Mouse (Mus musculus): ENCODE measurements at regions not wholly inside any gene's neighbourhood (a gene's known extent, or its start where the extent isn't known, plus 50 kb on each side); places are given as distances from the start of the nearest gene placed in this dataset.

- TF ChIP-seq FOSL1 (IDR thresholded peaks at IDR 0.05; ENCODE audit: insufficient read depth, low read length, poor library complexity, severe bottlenecking) (no peak), USF1 (IDR thresholded peaks at IDR 0.05; ENCODE audit: low read depth) (no peak), CTCF (IDR thresholded peaks at IDR 0.05; ENCODE audit: control insufficient read depth, insufficient read depth, insufficient read length) (no peak), MAX (IDR thresholded peaks at IDR 0.05) (no peak), MYOG (IDR thresholded peaks at IDR 0.05; ENCODE audit: control insufficient read depth, extremely low read depth, insufficient read length) (no peak), CEBPB (IDR thresholded peaks at IDR 0.05; ENCODE audit: low read depth) (no peak)
- Histone ChIP-seq H3K36me3 (ENCODE audit: control insufficient read depth, insufficient read depth) (no peaks in the 10 kb centered on the region), H3K27me3 (ENCODE audit: control insufficient read depth, insufficient read depth, insufficient read length) (no peaks in the 10 kb centered on the region), H3K4me3 (ENCODE audit: insufficient read depth, poor library complexity, severe bottlenecking) (no peak overlapping the region), H3K79me2 (ENCODE audit: control insufficient read depth, insufficient read depth) (no peaks in the 10 kb centered on the region), H3ac (ENCODE audit: control insufficient read depth, insufficient read length, low read depth) (no peak overlapping the region), H3K79me3 (ENCODE audit: low read depth) (no peaks in the 10 kb centered on the region)
These were observed 78.9 kb upstream of the Magi1 start for GRCm38 (mm10) chr6:94362626-94363025.

DNA sequence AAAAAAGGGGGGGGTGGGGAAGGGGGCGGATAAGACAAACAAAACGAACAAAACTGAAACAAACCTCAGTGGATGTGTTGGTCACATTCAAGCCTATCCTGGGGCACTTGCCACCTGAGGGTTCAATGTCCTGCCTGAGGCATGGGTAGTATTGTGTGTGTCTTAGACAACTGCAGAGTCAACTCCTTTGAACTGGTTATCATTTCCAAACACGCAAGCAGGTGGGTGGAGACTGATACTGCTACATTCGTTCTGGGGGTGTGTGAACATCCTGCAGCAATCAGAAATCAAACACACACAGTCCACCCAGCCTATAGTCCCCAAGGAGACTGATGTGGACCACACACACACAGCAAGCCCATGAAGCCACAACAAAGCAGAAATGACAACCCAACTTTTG, 73.9 kb upstream of the Magi1 start:
- no peak for TF ChIP-seq FOSL1 (IDR thresholded peaks at IDR 0.05; ENCODE audit: insufficient read depth, low read length, poor library complexity, severe bottlenecking)
- no peak overlapping the region for H3ac ChIP-seq (ENCODE audit: control insufficient read depth, insufficient read length, low read depth)

GRCm38 (mm10) chr6:94354451-94355095, 70.9 kb upstream of the Magi1 start:
- no peaks in the 10 kb centered on the region for H3K27me3 ChIP-seq (ENCODE audit: control insufficient read depth, insufficient read depth, insufficient read length)
- no peak for TF ChIP-seq MAX (IDR thresholded peaks at IDR 0.05)
- TF ChIP-seq MYOD1 (IDR thresholded peaks at IDR 0.05; ENCODE audit: control insufficient read depth, insufficient read length, low read depth): no peak
- TF ChIP-seq MYOG (IDR thresholded peaks at IDR 0.05; ENCODE audit: control insufficient read depth, extremely low read depth, insufficient read length): no peak
- TF ChIP-seq CEBPB (IDR thresholded peaks at IDR 0.05; ENCODE audit: low read depth): no peak
- TF ChIP-seq FOSL1 (IDR thresholded peaks at IDR 0.05; ENCODE audit: insufficient read depth, low read length, poor library complexity, severe bottlenecking): no peak
- TF ChIP-seq USF1 (IDR thresholded peaks at IDR 0.05; ENCODE audit: low read depth): no peak
- TF ChIP-seq CTCF (IDR thresholded peaks at IDR 0.05; ENCODE audit: control insufficient read depth, insufficient read depth, insufficient read length): no peak
- no peaks in the 10 kb centered on the region for H3K36me3 ChIP-seq (ENCODE audit: control insufficient read depth, insufficient read depth)

More for the DNA sequence above, 73.9 kb upstream of the Magi1 start:
- no peaks in the 10 kb centered on the region for H3K27me3 ChIP-seq (ENCODE audit: control insufficient read depth, insufficient read depth, insufficient read length)
- no peaks in the 10 kb centered on the region for H3K79me2 ChIP-seq (ENCODE audit: control insufficient read depth, insufficient read depth)
- H3K79me3 ChIP-seq (ENCODE audit: low read depth): no peaks in the 10 kb centered on the region
- no peak overlapping the region for H3K4me3 ChIP-seq (ENCODE audit: insufficient read depth, poor library complexity, severe bottlenecking)
- H3K36me3 ChIP-seq (ENCODE audit: control insufficient read depth, insufficient read depth): no peaks in the 10 kb centered on the region

GRCm38 (mm10) chr6:94344296-94344695, 60.6 kb upstream of the Magi1 start:
- Histone ChIP-seq H3K79me2 (ENCODE audit: control insufficient read depth, insufficient read depth) (no peaks in the 10 kb centered on the region), H3K27me3 (ENCODE audit: control insufficient read depth, insufficient read depth, insufficient read length) (no peaks in the 10 kb centered on the region), H3ac (ENCODE audit: control insufficient read depth, insufficient read length, low read depth) (no peak overlapping the region), H3K79me3 (ENCODE audit: low read depth) (no peaks in the 10 kb centered on the region), H3K36me3 (ENCODE audit: control insufficient read depth, insufficient read depth) (no peaks in the 10 kb centered on the region), H3K4me3 (ENCODE audit: insufficient read depth, poor library complexity, severe bottlenecking) (no peak overlapping the region)
- TF ChIP-seq MYOG (IDR thresholded peaks at IDR 0.05; ENCODE audit: control insufficient read depth, extremely low read depth, insufficient read length) (no peak), FOSL1 (IDR thresholded peaks at IDR 0.05; ENCODE audit: insufficient read depth, low read length, poor library complexity, severe bottlenecking) (no peak), MYOD1 (IDR thresholded peaks at IDR 0.05; ENCODE audit: control insufficient read depth, insufficient read length, low read depth) (no peak), MAX (IDR thresholded peaks at IDR 0.05) (no peak), USF1 (IDR thresholded peaks at IDR 0.05; ENCODE audit: low read depth) (no peak), CTCF (IDR thresholded peaks at IDR 0.05; ENCODE audit: control insufficient read depth, insufficient read depth, insufficient read length) (no peak), CEBPB (IDR thresholded peaks at IDR 0.05; ENCODE audit: low read depth) (no peak)

More at GRCm38 (mm10) chr6:94354451-94355095, 70.9 kb upstream of the Magi1 start:
- Histone ChIP-seq H3ac (ENCODE audit: control insufficient read depth, insufficient read length, low read depth) (no peak overlapping the region), H3K79me2 (ENCODE audit: control insufficient read depth, insufficient read depth) (no peaks in the 10 kb centered on the region), H3K4me3 (ENCODE audit: insufficient read depth, poor library complexity, severe bottlenecking) (no peak overlapping the region), H3K79me3 (ENCODE audit: low read depth) (no peaks in the 10 kb centered on the region)

GRCm38 (mm10) chr6:94340546-94340945, 56.8 kb upstream of the Magi1 start:
- TF ChIP-seq MAX (IDR thresholded peaks at IDR 0.05) (no peak), MYOD1 (IDR thresholded peaks at IDR 0.05; ENCODE audit: control insufficient read depth, insufficient read length, low read depth) (no peak), MYOG (IDR thresholded peaks at IDR 0.05; ENCODE audit: control insufficient read depth, extremely low read depth, insufficient read length) (no peak), CTCF (IDR thresholded peaks at IDR 0.05; ENCODE audit: control insufficient read depth, insufficient read depth, insufficient read length) (no peak), CEBPB (IDR thresholded peaks at IDR 0.05; ENCODE audit: low read depth) (no peak), USF1 (IDR thresholded peaks at IDR 0.05; ENCODE audit: low read depth) (no peak), FOSL1 (IDR thresholded peaks at IDR 0.05; ENCODE audit: insufficient read depth, low read length, poor library complexity, severe bottlenecking) (no peak)
- Histone ChIP-seq H3ac (ENCODE audit: control insufficient read depth, insufficient read length, low read depth) (no peak overlapping the region), H3K27me3 (ENCODE audit: control insufficient read depth, insufficient read depth, insufficient read length) (no peaks in the 10 kb centered on the region), H3K36me3 (ENCODE audit: control insufficient read depth, insufficient read depth) (no peaks in the 10 kb centered on the region), H3K4me3 (ENCODE audit: insufficient read depth, poor library complexity, severe bottlenecking) (no peak overlapping the region), H3K79me3 (ENCODE audit: low read depth) (no peaks in the 10 kb centered on the region), H3K79me2 (ENCODE audit: control insufficient read depth, insufficient read depth) (no peaks in the 10 kb centered on the region)

DNA sequence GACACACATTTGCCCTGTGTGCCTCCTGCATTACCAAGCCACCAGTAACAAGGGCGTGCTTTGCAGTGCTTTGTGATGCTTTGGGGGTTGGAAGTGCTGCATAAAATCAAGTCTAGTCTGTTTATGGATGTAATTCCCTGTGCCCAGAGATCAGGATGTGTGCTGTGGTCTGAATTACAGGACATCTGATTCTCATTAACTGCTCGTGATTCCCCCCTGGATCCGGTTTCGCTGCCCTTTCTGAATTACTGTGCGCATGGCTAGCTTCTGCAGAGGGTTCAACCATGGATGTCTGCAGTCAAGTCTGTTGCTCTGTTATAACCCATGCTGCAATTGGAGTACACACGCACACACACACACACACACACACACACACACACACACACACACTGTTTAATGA, 52.5 kb upstream of the Magi1 start:
- H3K4me3 ChIP-seq (ENCODE audit: insufficient read depth, poor library complexity, severe bottlenecking): no peak overlapping the region
- no peaks in the 10 kb centered on the region for H3K36me3 ChIP-seq (ENCODE audit: control insufficient read depth, insufficient read depth)
- no peaks in the 10 kb centered on the region for H3K79me2 ChIP-seq (ENCODE audit: control insufficient read depth, insufficient read depth)
- no peaks in the 10 kb centered on the region for H3K79me3 ChIP-seq (ENCODE audit: low read depth)
- H3K27me3 ChIP-seq (ENCODE audit: control insufficient read depth, insufficient read depth, insufficient read length): no peaks in the 10 kb centered on the region
- TF ChIP-seq MYOD1 (IDR thresholded peaks at IDR 0.05; ENCODE audit: control insufficient read depth, insufficient read length, low read depth): no peak
- TF ChIP-seq CTCF (IDR thresholded peaks at IDR 0.05; ENCODE audit: control insufficient read depth, insufficient read depth, insufficient read length): no peak
- no peak for TF ChIP-seq MYOG (IDR thresholded peaks at IDR 0.05; ENCODE audit: control insufficient read depth, extremely low read depth, insufficient read length)
- H3ac ChIP-seq (ENCODE audit: control insufficient read depth, insufficient read length, low read depth): no peak overlapping the region

All from C2C12 (cell line).